8 mouse cellular contexts compared by ENCODE assay signal in the genomic region with DNA sequence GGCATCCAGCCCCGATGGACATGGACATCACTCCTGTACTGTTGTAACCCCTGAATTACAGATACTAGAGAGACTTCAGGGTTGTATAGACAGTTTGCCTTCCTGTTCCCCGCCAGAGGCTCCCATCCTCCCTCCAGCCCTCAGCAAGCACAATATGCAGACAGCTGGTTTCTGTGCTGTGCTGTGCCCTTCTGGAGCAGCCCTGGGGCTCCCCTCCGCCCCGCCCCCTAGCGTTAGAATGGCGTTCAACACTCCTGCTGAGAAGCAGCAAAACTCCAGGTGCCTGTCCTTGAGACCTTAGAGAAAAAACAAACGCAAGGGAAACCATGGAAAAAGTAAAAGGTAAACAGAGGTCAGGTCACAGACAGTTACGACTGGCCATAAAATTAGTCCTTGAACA. TPM values are rescaled to one million over a fixed set of nuclear protein-coding genes. Genes with fewer than 3 reads are reported as not detected.
A peak's percentile ranks its signal among the peaks of the same experiment; 100 is the strongest.
DNase-seq lines count a peak whose midpoint lies in the region; ATAC-seq and TF ChIP-seq lines count a peak whose summit lies in the region.

No protein-coding gene starts in this region.

- WGBS in heart, embryonic 14.5 days: 20% methylated on average over 8 of the region's 8 CpGs
- 14% methylated on average over 8 of the region's 8 CpGs for WGBS in kidney, postnatal 0 days

- no peak overlapping the region for H3K9ac ChIP-seq in heart, embryonic 14.5 days (ENCODE audit: low read length)
- no peak overlapping the region for H3K9ac ChIP-seq in kidney, postnatal 0 days (ENCODE audit: low read depth, low read length)

- TF ChIP-seq CTCF in G1E (IDR thresholded peaks at IDR 0.05; ENCODE audit: low read depth, low read length): peak; percentile 44
- TF ChIP-seq CTCF in kidney, postnatal 0 days (IDR thresholded peaks at IDR 0.05; ENCODE audit: low read depth): peak; percentile 78

- H3K4me2 ChIP-seq in heart, embryonic 14.5 days (ENCODE audit: low read length): no peak overlapping the region
- H3K4me2 ChIP-seq in kidney, postnatal 0 days (ENCODE audit: low read length): no peak overlapping the region

- peaks cover 17% of the 10 kb centered on the region for H3K27me3 ChIP-seq in G1E (ENCODE audit: insufficient read depth, low read length)
- no peaks in the 10 kb centered on the region for H3K27me3 ChIP-seq in heart, embryonic 14.5 days (ENCODE audit: control insufficient read depth, insufficient read depth, low read length)
- H3K27me3 ChIP-seq in kidney, postnatal 0 days (ENCODE audit: insufficient read depth, low read length): no peaks in the 10 kb centered on the region

- H3K27ac ChIP-seq in heart, embryonic 14.5 days (replicated peaks in 1 of 2; ENCODE audit: control insufficient read depth in 1 of 2, insufficient read depth in 1 of 2, low read depth in 2 of 2, low read length in 2 of 2): no peak overlapping the region
- no peak overlapping the region for H3K27ac ChIP-seq in kidney, postnatal 0 days

- no peaks in the 10 kb centered on the region for H3K36me3 ChIP-seq in G1E (replicated peaks)
- no peaks in the 10 kb centered on the region for H3K36me3 ChIP-seq in heart, embryonic 14.5 days (ENCODE audit: control insufficient read depth, insufficient read depth, low read length)
- no peaks in the 10 kb centered on the region for H3K36me3 ChIP-seq in kidney, postnatal 0 days (ENCODE audit: insufficient read depth, low read length)

- no peak overlapping the region for H3K4me3 ChIP-seq in G1E (ENCODE audit: low read depth, low read length)
- no peak overlapping the region for H3K4me3 ChIP-seq in heart, embryonic 14.5 days (ENCODE audit: control insufficient read depth in 1 of 2, insufficient read depth in 1 of 2, low read depth in 1 of 2, low read length in 2 of 2)
- no peak overlapping the region for H3K4me3 ChIP-seq in kidney, postnatal 0 days (replicated peaks; ENCODE audit: low read depth, low read length)

- H3K4me1 ChIP-seq in G1E (ENCODE audit: insufficient read depth, low read depth, low read length): peaks cover 4% of the 10 kb centered on the region; the same call in 1 of the 2 replicates
- H3K4me1 ChIP-seq in heart, embryonic 14.5 days (ENCODE audit: control insufficient read depth in 2 of 2, insufficient read depth in 2 of 2, low read length in 2 of 2): peaks cover 8 to 9% of the 10 kb centered on the region in 2 experiments; a peak in 3 of 4 replicates
- no peaks in the 10 kb centered on the region for H3K4me1 ChIP-seq in kidney, postnatal 0 days (replicated peaks; ENCODE audit: insufficient read depth, low read length)

- DNase-seq in CD4-positive helper T cell, adult 2 months (ENCODE audit: low read depth, low spot score): peak; percentile 65
- DNase-seq in G1E (ENCODE audit: low spot score): no peak
- peak; percentile 51 for DNase-seq in embryo, embryonic 10 days (ENCODE audit: low spot score)
- peak; percentile 84 for DNase-seq in kidney, postnatal 0 days (ENCODE audit: low spot score)
- peak; percentile 85 for DNase-seq in lung, postnatal 10 days
- peak; percentile 33 for DNase-seq in retina, postnatal 7 days (ENCODE audit: low read depth, low spot score)
- peak; percentile 61 to 76 for DNase-seq in urinary bladder, postnatal 4 days (ENCODE audit: low spot score in 2 of 2)

- no peaks in the 10 kb centered on the region for H3K9me3 ChIP-seq in G1E (replicated peaks)
- no peaks in the 10 kb centered on the region for H3K9me3 ChIP-seq in heart, embryonic 14.5 days (ENCODE audit: control insufficient read depth, low read length)
- H3K9me3 ChIP-seq in kidney, postnatal 0 days (replicated peaks; ENCODE audit: low read length): no peaks in the 10 kb centered on the region

- ATAC-seq in G1E (ENCODE audit: extremely low read depth, insufficient number of reproducible peaks, low FRiP score, poor library complexity, severe bottlenecking): no peak; the same call in 1 of the 2 replicates
- ATAC-seq in heart, embryonic 14.5 days (ENCODE audit: insufficient number of reproducible peaks, insufficient read depth, low FRiP score, low read depth): peak; percentile 73
- peak; percentile 75; the same call in 1 of the 2 replicates for ATAC-seq in kidney, postnatal 0 days (replicated peaks; ENCODE audit: low FRiP score, low read depth)

RNA-seq across cellular contexts. Expression of a gene that starts 59.9 kb away (rescaled TPM):
- total RNA-seq in G1E (2014; fragmentation: Nextera tagmentation) (not detected in 2 replicates), G1E (2017) (0.05 and 0.12 TPM in 2 replicates)
- not detected in 2 replicates for polyA plus RNA-seq in G1E (2012)
- polyA plus RNA-seq in heart, embryonic 14.5 days (2014; fragmentation: Nextera tagmentation; extraction: Ambion mirVana): 0.09 TPM in 1 of 2 replicates, not detected in the other
- 0.74 and 1.2 TPM in 2 replicates for polyA plus RNA-seq in kidney, postnatal 0 days (2015; fragmentation: Nextera tagmentation; extraction: Ambion mirVana)
